ENCODE assay signal across 11 mouse cellular contexts in the genomic region with DNA sequence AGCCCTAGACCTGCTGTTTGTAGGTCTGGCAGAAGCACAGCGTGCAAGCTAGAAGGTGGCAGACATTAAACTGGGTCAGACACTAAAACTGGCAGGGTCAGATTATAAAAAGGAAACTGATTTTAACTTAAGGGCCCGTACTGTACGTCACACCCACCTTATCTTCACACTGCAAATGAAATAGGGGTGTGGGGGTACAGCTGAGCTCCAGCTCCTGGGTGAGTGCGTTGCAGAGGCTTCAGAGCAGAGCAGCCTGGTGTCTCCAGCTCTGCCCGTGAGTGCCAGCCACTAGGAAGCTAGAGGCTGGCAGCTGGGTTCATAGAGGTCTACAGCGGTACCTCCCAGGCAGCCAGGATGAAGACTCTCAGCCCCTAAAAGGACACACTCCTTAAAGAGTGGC. TPM values are rescaled to one million over a fixed set of nuclear protein-coding genes. Genes with fewer than 3 reads are reported as not detected.
DNase-seq lines count a peak whose midpoint lies in the region; ATAC-seq lines count a peak whose summit lies in the region.
"Had no signal": no experiment of that assay in that cellular context is flagged by ENCODE, and none has a peak within 500 bp of the region (broad histone marks: within the 10 kb centered on the region; RNA-seq: fewer than 3 reads in every experiment).

No protein-coding gene starts in this region.

- no peak overlapping the region for H3K4me3 ChIP-seq in heart, embryonic 13.5 days
- no peak overlapping the region for H3K4me3 ChIP-seq in neural tube, embryonic 12.5 days
- no peak overlapping the region for H3K4me3 ChIP-seq in neural tube, embryonic 15.5 days (replicated peaks)
- H3K4me3 ChIP-seq: hindbrain, embryonic 10.5 days had no signal

- H3K27me3 ChIP-seq in heart, embryonic 13.5 days (replicated peaks), result no peaks in the 10 kb centered on the region
- no peaks in the 10 kb centered on the region for H3K27me3 ChIP-seq in neural tube, embryonic 12.5 days (replicated peaks)
- H3K27me3 ChIP-seq in neural tube, embryonic 15.5 days (replicated peaks), result no peaks in the 10 kb centered on the region

- H3K9ac ChIP-seq in heart, embryonic 13.5 days, result peak overlapping the region; percentile 53
- no peak overlapping the region for H3K9ac ChIP-seq in neural tube, embryonic 12.5 days
- no peak overlapping the region for H3K9ac ChIP-seq in neural tube, embryonic 15.5 days (replicated peaks)

- no peak for DNase-seq in heart, adult 8-10 months (ENCODE audit: low spot score)
- no peak for DNase-seq in left cerebral cortex, adult 8-10 months (ENCODE audit: low spot score in 2 of 2)
- no peak for DNase-seq in left cerebral cortex, postnatal 25 days (ENCODE audit: low spot score in 2 of 2)
- DNase-seq: embryo, embryonic 11 days; right cerebral cortex, postnatal 14 days had no signal

- H3K9me3 ChIP-seq in heart, embryonic 13.5 days, result no peaks in the 10 kb centered on the region
- H3K9me3 ChIP-seq in neural tube, embryonic 12.5 days, result no peaks in the 10 kb centered on the region
- H3K9me3 ChIP-seq in neural tube, embryonic 15.5 days (replicated peaks), result no peaks in the 10 kb centered on the region
- H3K9me3 ChIP-seq: hindbrain, embryonic 10.5 days had no signal

- intact Hi-C loops in left cerebral cortex, postnatal 25 days (cut with DNase I), result no loop called here

- peak overlapping the region; percentile 67 for H3K27ac ChIP-seq in heart, embryonic 13.5 days (replicated peaks)
- H3K27ac ChIP-seq in neural tube, embryonic 12.5 days, result peak overlapping the region; percentile 32; the same call in 1 of the 2 replicates
- H3K27ac ChIP-seq in neural tube, embryonic 15.5 days (replicated peaks), result no peak overlapping the region

- H3K4me2 ChIP-seq in heart, embryonic 13.5 days, result peak overlapping the region; percentile 55
- H3K4me2 ChIP-seq in neural tube, embryonic 12.5 days (replicated peaks), result no peak overlapping the region
- H3K4me2 ChIP-seq in neural tube, embryonic 15.5 days, result no peak overlapping the region

- H3K36me3 ChIP-seq in heart, embryonic 13.5 days, result no peaks in the 10 kb centered on the region
- no peaks in the 10 kb centered on the region for H3K36me3 ChIP-seq in neural tube, embryonic 12.5 days
- H3K36me3 ChIP-seq in neural tube, embryonic 15.5 days, result no peaks in the 10 kb centered on the region
- H3K36me3 ChIP-seq: hindbrain, embryonic 10.5 days had no signal

- WGBS in heart, embryonic 13.5 days, result 48% methylated on average over 6 of the region's 6 CpGs
- WGBS in neural tube, embryonic 12.5 days, result 85% methylated on average over 6 of the region's 6 CpGs
- 70% methylated on average over 6 of the region's 6 CpGs for WGBS in neural tube, embryonic 15.5 days

- ATAC-seq in heart, embryonic 13.5 days (ENCODE audit: extremely low read depth, insufficient number of reproducible peaks, low FRiP score, low TSS enrichment), result no peak
- no peak for ATAC-seq in neural tube, embryonic 12.5 days (ENCODE audit: low FRiP score, low read depth)
- no peak for ATAC-seq in neural tube, embryonic 15.5 days (ENCODE audit: low FRiP score)
- peak; percentile 21 for ATAC-seq in inflammation-experienced regulatory T-cells, adult 6 months
- ATAC-seq in megakaryocyte-erythroid progenitor cell, adult 5-6 weeks (replicated peaks; ENCODE audit: low FRiP score, low TSS enrichment, poor library complexity, severe bottlenecking), result peak; percentile 93

- H3K4me1 ChIP-seq in heart, embryonic 13.5 days, result peaks cover 92% of the 10 kb centered on the region
- peaks cover 69% of the 10 kb centered on the region for H3K4me1 ChIP-seq in neural tube, embryonic 12.5 days
- peaks cover 80% of the 10 kb centered on the region for H3K4me1 ChIP-seq in neural tube, embryonic 15.5 days

RNA-seq across cellular contexts. Expression of a gene that starts 6.5 kb away (rescaled TPM):
- polyA plus RNA-seq in heart, embryonic 13.5 days (2015; fragmentation: Nextera tagmentation; extraction: Ambion mirVana), result 95.4 and 99.4 TPM in 2 replicates
- 10 to 100 TPM; 21.9 to 30.3 (median 23.7) TPM for total RNA-seq in heart, adult 8-10 months (2022)
- polyA plus RNA-seq in neural tube, embryonic 12.5 days (2016; fragmentation: Nextera tagmentation; extraction: Ambion mirVana), result 259 and 292 TPM in 2 replicates
- 160 and 162 TPM in 2 replicates for polyA plus RNA-seq in neural tube, embryonic 15.5 days (2015; fragmentation: Nextera tagmentation; extraction: Ambion mirVana)
- 10 to 100 TPM; 46.6 to 88.2 (median 57.2) TPM for polyA plus RNA-seq in inflammation-experienced regulatory T-cells, adult 6 months (2017; shearing (Covaris generic))
- total RNA-seq in megakaryocyte-erythroid progenitor cell, adult 5-6 weeks (2014; fragmentation: Nextera tagmentation), result 56.5 and 80.4 TPM in 2 replicates
- 75.7 and 78.0 TPM in 2 replicates for total RNA-seq in megakaryocyte-erythroid progenitor cell, adult 5-6 weeks (2017)
- 10 to 100 TPM; 76.3 to 95.4 (median 86.2) TPM for total RNA-seq in left cerebral cortex, adult 8-10 months (2022)
- total RNA-seq in left cerebral cortex, postnatal 25 days (2021), result 10 to 100 TPM; 76.1 to 77.5 TPM

Comparison
In these comparisons a context has a peak if more than half of its experiments do, and no peak if none do; other contexts are left out.
1. ATAC-seq: peak in inflammation-experienced regulatory T-cells, adult 6 months (single experiment) and megakaryocyte-erythroid progenitor cell, adult 5-6 weeks (single experiment); none in heart, embryonic 13.5 days (single experiment), neural tube, embryonic 12.5 days (single experiment) and neural tube, embryonic 15.5 days (single experiment).